In genomic region chr13:112770528-112771328, GRCm38 (mm10) we compare ENCODE assay signal across 9 mouse cellular contexts. TPM values are rescaled to one million over a fixed set of nuclear protein-coding genes. Genes with fewer than 3 reads are reported as not detected.
DNase-seq lines count a peak whose midpoint lies in the region; ATAC-seq and TF ChIP-seq lines count a peak whose summit lies in the region.
"Had no signal": no experiment of that assay in that cellular context is flagged by ENCODE, and none has a peak within 500 bp of the region (broad histone marks: within the 10 kb centered on the region; RNA-seq: fewer than 3 reads in every experiment).

No protein-coding gene starts in this region.

- H3K4me2 ChIP-seq in intestine, postnatal 0 days (replicated peaks; ENCODE audit: low read depth) = no peak overlapping the region
- no peak overlapping the region for H3K4me2 ChIP-seq in midbrain, postnatal 0 days (ENCODE audit: low read depth, low read length, poor library complexity, severe bottlenecking)

- no peak overlapping the region for H3K4me3 ChIP-seq in embryonic fibroblast, embryonic 13.5 days (ENCODE audit: insufficient read depth, low read length)
- no peak overlapping the region for H3K4me3 ChIP-seq in intestine, postnatal 0 days (ENCODE audit: low read depth, low read length)
- no peak overlapping the region for H3K4me3 ChIP-seq in midbrain, postnatal 0 days (ENCODE audit: low read depth, low read length)
- H3K4me3 ChIP-seq: erythroblast, embryonic 14.5 days had no signal

- peak; percentile 97 for DNase-seq in 3T3-L1 (ENCODE audit: low read depth, low spot score)
- DNase-seq in ES-CJ7 (ENCODE audit: low read depth, low spot score) = peak; percentile 97
- peak; percentile 53 for DNase-seq in midbrain, postnatal 0 days (ENCODE audit: low spot score)
- no peak for DNase-seq in left cerebral cortex, postnatal 10 days (ENCODE audit: extremely low spot score in 1 of 2, low spot score in 2 of 2)
- no peak for DNase-seq in frontal cortex, adult 2 months (ENCODE audit: extremely low spot score in 1 of 2, low spot score in 1 of 2)

- H3K9ac ChIP-seq in intestine, postnatal 0 days (ENCODE audit: low read depth, low read length) = no peak overlapping the region
- H3K9ac ChIP-seq in midbrain, postnatal 0 days (replicated peaks; ENCODE audit: low read length, poor library complexity, severe bottlenecking) = no peak overlapping the region

- H3K4me1 ChIP-seq in embryonic fibroblast, embryonic 13.5 days (ENCODE audit: control insufficient read depth, insufficient read depth, low read length) = peaks cover 7% of the 10 kb centered on the region; the same call in 1 of the 2 replicates
- no peaks in the 10 kb centered on the region for H3K4me1 ChIP-seq in intestine, postnatal 0 days (replicated peaks; ENCODE audit: control insufficient read depth, insufficient read depth, low read length)
- H3K4me1 ChIP-seq in midbrain, postnatal 0 days (ENCODE audit: insufficient read depth, low read length) = no peaks in the 10 kb centered on the region

- TF ChIP-seq POLR2A in embryonic fibroblast, embryonic 13.5 days (IDR thresholded peaks at IDR 0.05; ENCODE audit: low read depth, low read length) = peak; percentile 4

- WGBS in intestine, postnatal 0 days = 34% methylated on average over 11 of the region's 11 CpGs
- 31% methylated on average over 11 of the region's 11 CpGs for WGBS in midbrain, postnatal 0 days

- ATAC-seq in intestine, postnatal 0 days = 0 out of 2 replicates have a peak, but pooled peaks have one; percentile 19
- ATAC-seq in midbrain, postnatal 0 days (ENCODE audit: low FRiP score) = peak; percentile 65; the same call in 1 of the 2 replicates
- ATAC-seq in erythroid progenitor cell, adult 5-6 weeks (replicated peaks; ENCODE audit: low FRiP score, poor library complexity, severe bottlenecking) = no peak

- H3K27ac ChIP-seq in embryonic fibroblast, embryonic 13.5 days (ENCODE audit: insufficient read depth, low read length) = peak overlapping the region; percentile 99
- H3K27ac ChIP-seq in intestine, postnatal 0 days (ENCODE audit: low read depth, low read length) = peak overlapping the region; percentile 8; the same call in 1 of the 2 replicates
- H3K27ac ChIP-seq in midbrain, postnatal 0 days (ENCODE audit: low read depth, low read length) = no peak overlapping the region

- no peaks in the 10 kb centered on the region for H3K36me3 ChIP-seq in intestine, postnatal 0 days (ENCODE audit: control insufficient read depth, insufficient read depth)
- no peaks in the 10 kb centered on the region for H3K36me3 ChIP-seq in midbrain, postnatal 0 days (ENCODE audit: insufficient read depth, low read length)

- H3K9me3 ChIP-seq in intestine, postnatal 0 days (ENCODE audit: control insufficient read depth) = 0 out of 2 replicates have a peak, but pooled peaks cover 4% of the 10 kb centered on the region
- peaks cover 15% of the 10 kb centered on the region for H3K9me3 ChIP-seq in midbrain, postnatal 0 days (ENCODE audit: low read length)

- intact Hi-C loops in left cerebral cortex, postnatal 10 days (cut with DNase I) = no loop called here

- no peaks in the 10 kb centered on the region for H3K27me3 ChIP-seq in intestine, postnatal 0 days (replicated peaks; ENCODE audit: control insufficient read depth, insufficient read depth, low read length)
- H3K27me3 ChIP-seq in midbrain, postnatal 0 days (ENCODE audit: insufficient read depth, low read length) = no peaks in the 10 kb centered on the region

- no peak for TF ChIP-seq CTCF in embryonic fibroblast, embryonic 13.5 days (IDR thresholded peaks at IDR 0.05; ENCODE audit: borderline replicate concordance, insufficient read depth, low read length)
- no peak for TF ChIP-seq CTCF in intestine, postnatal 0 days (IDR thresholded peaks at IDR 0.05; ENCODE audit: low read depth)
- TF ChIP-seq CTCF in midbrain, postnatal 0 days (IDR thresholded peaks at IDR 0.05) = no peak

RNA-seq across cellular contexts. Expression of gene Plpp1, which starts 29.9 kb away (rescaled TPM):
- polyA plus RNA-seq in embryonic fibroblast, embryonic 13.5 days (2011; ENCODE audit: insufficient read length, low read depth, missing spikeins) = 175 and 205 TPM in 2 replicates
- polyA plus RNA-seq in intestine, postnatal 0 days (2015; fragmentation: Nextera tagmentation; extraction: Ambion mirVana) = 91.0 and 98.5 TPM in 2 replicates
- 59.7 and 59.9 TPM in 2 replicates for total RNA-seq in midbrain, postnatal 0 days (2014; rRNA removed)
- 87.2 and 91.0 TPM in 2 replicates for polyA plus RNA-seq in midbrain, postnatal 0 days (2015; fragmentation: Nextera tagmentation; extraction: Ambion mirVana)
- total RNA-seq in erythroid progenitor cell, adult 5-6 weeks (2015; ENCODE audit: low replicate concordance) = 82.2 and 93.7 TPM in 2 replicates
- total RNA-seq in erythroid progenitor cell, adult 5-6 weeks (2017; ENCODE audit: low replicate concordance) = 50.8 and 56.6 TPM in 2 replicates
- 10 to 100 TPM; 30.0 to 30.1 TPM for total RNA-seq in left cerebral cortex, postnatal 10 days (2021)
- polyA plus RNA-seq in frontal cortex, adult 2 months (2012; rRNA removed) = 27.1 and 29.7 TPM in 2 replicates

Comparison
In these comparisons a context has a peak if more than half of its experiments do, and no peak if none do; other contexts are left out.
1. DNase-seq: peak in 3T3-L1 (single experiment), ES-CJ7 (single experiment) and midbrain, postnatal 0 days (single experiment); none in left cerebral cortex, postnatal 10 days (0 of 2) and frontal cortex, adult 2 months (0 of 2).